Mouse (Mus musculus): ENCODE data around the gene Pcsk5. TPM values are rescaled to one million over a fixed set of nuclear protein-coding genes. Genes with fewer than 3 reads are reported as not detected.

Pcsk5 gene
- polyA plus RNA-seq, 1 experiment from 2014 or later, result 20.1 TPM

DNA sequence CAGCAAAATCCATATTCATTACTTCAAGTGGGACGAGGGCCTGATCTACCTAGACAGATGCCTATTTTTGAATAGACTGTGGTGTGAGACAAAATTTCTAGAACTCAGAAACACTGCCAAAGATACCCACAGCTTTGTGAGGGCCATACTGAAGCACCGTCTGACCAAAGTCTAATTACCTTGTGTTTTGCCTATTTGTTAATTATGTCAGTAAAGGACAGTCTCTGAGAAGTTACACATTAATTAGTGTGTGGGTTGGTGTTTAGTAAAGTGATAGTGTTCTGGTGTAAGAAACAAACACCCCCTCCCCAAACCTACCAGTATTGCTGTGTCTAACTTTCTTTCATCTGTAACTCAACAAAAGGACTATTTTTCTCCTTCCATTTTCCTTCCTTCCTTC is 266.5 kb downstream of the Pcsk5 start:
- Histone ChIP-seq H3K27ac (no peak overlapping the region), H3K27me3 (no peaks in the 10 kb centered on the region), H3K36me3 (peaks cover 18% of the 10 kb centered on the region; the same call in 1 of the 2 replicates), H3K4me3 (replicated peaks) (no peak overlapping the region), H3K4me2 (no peak overlapping the region), H3K9ac (replicated peaks) (no peak overlapping the region), H3K4me1 (replicated peaks) (no peaks in the 10 kb centered on the region), H3K9me3 (no peaks in the 10 kb centered on the region)
- ATAC-seq (ENCODE audit: insufficient number of reproducible peaks, insufficient read depth, low FRiP score, low TSS enrichment, low read depth), result no peak
- 90% methylated on average over 2 of the region's 2 CpGs for WGBS

- H3K27ac ChIP-seq, result no peak overlapping the region
- ATAC-seq (ENCODE audit: insufficient number of reproducible peaks, insufficient read depth, low FRiP score, low TSS enrichment, low read depth), result no peak
- H3K9ac ChIP-seq (replicated peaks), result no peak overlapping the region
- no peaks in the 10 kb centered on the region for H3K27me3 ChIP-seq
- peaks cover 23% of the 10 kb centered on the region; the same call in 1 of the 2 replicates for H3K36me3 ChIP-seq
- H3K4me3 ChIP-seq (replicated peaks), result no peak overlapping the region
- WGBS, result 82% methylated on average over 3 of the region's 3 CpGs
- no peaks in the 10 kb centered on the region for H3K4me1 ChIP-seq (replicated peaks)
- no peak overlapping the region for H3K4me2 ChIP-seq
- H3K9me3 ChIP-seq, result no peaks in the 10 kb centered on the region
These were observed 270.2 kb downstream of the Pcsk5 start for GRCm38 (mm10) chr19:17567264-17567663.

- WGBS, result 85% methylated on average over 4 of the region's 4 CpGs
- Histone ChIP-seq H3K4me3 (replicated peaks) (no peak overlapping the region), H3K4me1 (replicated peaks) (no peaks in the 10 kb centered on the region), H3K27me3 (no peaks in the 10 kb centered on the region), H3K9ac (replicated peaks) (no peak overlapping the region), H3K36me3 (peaks cover 16% of the 10 kb centered on the region; the same call in 1 of the 2 replicates), H3K27ac (no peak overlapping the region), H3K4me2 (no peak overlapping the region), H3K9me3 (no peaks in the 10 kb centered on the region)
- ATAC-seq (ENCODE audit: insufficient number of reproducible peaks, insufficient read depth, low FRiP score, low TSS enrichment, low read depth), result no peak
These were observed 271.3 kb downstream of the Pcsk5 start for GRCm38 (mm10) chr19:17566097-17566496.

DNA sequence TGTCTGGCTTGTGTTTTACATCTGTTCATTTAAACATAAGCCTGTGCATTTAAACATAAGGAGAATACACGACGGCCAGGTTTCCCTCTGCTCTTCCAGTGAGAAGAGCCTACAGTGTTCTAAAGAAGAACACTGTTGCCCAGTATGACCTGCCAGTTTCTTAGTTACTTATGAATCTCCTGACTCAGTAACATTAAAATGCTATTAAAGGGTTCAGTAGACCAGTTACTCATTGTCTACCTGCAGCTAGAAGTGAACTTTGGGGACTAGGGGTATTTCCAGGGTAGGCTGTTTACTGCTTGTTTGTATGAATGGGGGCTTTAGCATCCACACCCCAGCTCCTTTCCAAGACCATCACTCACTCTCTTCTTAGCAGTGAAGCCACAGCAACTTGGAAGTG is 278.7 kb downstream of the Pcsk5 start:
- Histone ChIP-seq H3K4me3 (replicated peaks) (no peak overlapping the region), H3K9ac (replicated peaks) (no peak overlapping the region), H3K4me1 (replicated peaks) (no peaks in the 10 kb centered on the region), H3K27ac (no peak overlapping the region), H3K4me2 (no peak overlapping the region), H3K9me3 (no peaks in the 10 kb centered on the region), H3K27me3 (no peaks in the 10 kb centered on the region), H3K36me3 (peaks cover 4% of the 10 kb centered on the region)
- ATAC-seq (ENCODE audit: insufficient number of reproducible peaks, insufficient read depth, low FRiP score, low TSS enrichment, low read depth), result no peak
- 82% methylated on average over 2 of the region's 2 CpGs for WGBS

GRCm38 (mm10) chr19:17555159-17555558 is 282.3 kb downstream of the Pcsk5 start:
- no peaks in the 10 kb centered on the region for H3K9me3 ChIP-seq
- no peak overlapping the region for H3K4me2 ChIP-seq
- ATAC-seq (ENCODE audit: insufficient number of reproducible peaks, insufficient read depth, low FRiP score, low TSS enrichment, low read depth), result no peak
- H3K9ac ChIP-seq (replicated peaks), result no peak overlapping the region
- H3K27me3 ChIP-seq, result no peaks in the 10 kb centered on the region
- WGBS, result 93% methylated on average over 7 of the region's 7 CpGs
- no peaks in the 10 kb centered on the region; the same call in 1 of the 2 replicates for H3K4me1 ChIP-seq (replicated peaks)
- H3K27ac ChIP-seq, result no peak overlapping the region
- H3K4me3 ChIP-seq (replicated peaks), result no peak overlapping the region
- H3K36me3 ChIP-seq, result no peaks in the 10 kb centered on the region; the same call in 1 of the 2 replicates

DNA sequence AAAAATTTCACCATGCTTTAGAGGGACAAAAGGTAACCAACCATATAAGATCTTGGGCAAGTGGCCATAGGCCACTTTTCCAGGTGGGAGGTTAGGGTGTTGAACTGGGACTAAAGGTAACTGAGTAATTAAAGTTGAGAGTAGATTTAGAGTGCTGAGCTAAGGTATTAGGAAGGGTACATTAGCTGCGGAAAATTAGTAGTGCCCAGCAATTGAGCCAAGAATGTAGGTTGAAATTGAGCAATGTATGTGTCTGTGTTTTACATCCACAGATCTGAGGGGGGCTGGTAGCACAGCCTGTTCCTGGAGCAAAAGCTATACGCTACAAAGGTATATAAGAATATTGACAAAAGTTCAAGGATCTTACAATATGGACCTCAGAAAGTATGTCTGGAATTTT is 282.9 kb downstream of the Pcsk5 start:
- Histone ChIP-seq H3K27ac (no peak overlapping the region), H3K27me3 (no peaks in the 10 kb centered on the region), H3K4me2 (no peak overlapping the region), H3K36me3 (no peaks in the 10 kb centered on the region), H3K4me3 (replicated peaks) (no peak overlapping the region), H3K4me1 (replicated peaks) (no peaks in the 10 kb centered on the region; the same call in 1 of the 2 replicates), H3K9me3 (no peaks in the 10 kb centered on the region), H3K9ac (replicated peaks) (no peak overlapping the region)
- 88% methylated on average over 2 of the region's 2 CpGs for WGBS
- ATAC-seq (ENCODE audit: insufficient number of reproducible peaks, insufficient read depth, low FRiP score, low TSS enrichment, low read depth), result no peak

DNA sequence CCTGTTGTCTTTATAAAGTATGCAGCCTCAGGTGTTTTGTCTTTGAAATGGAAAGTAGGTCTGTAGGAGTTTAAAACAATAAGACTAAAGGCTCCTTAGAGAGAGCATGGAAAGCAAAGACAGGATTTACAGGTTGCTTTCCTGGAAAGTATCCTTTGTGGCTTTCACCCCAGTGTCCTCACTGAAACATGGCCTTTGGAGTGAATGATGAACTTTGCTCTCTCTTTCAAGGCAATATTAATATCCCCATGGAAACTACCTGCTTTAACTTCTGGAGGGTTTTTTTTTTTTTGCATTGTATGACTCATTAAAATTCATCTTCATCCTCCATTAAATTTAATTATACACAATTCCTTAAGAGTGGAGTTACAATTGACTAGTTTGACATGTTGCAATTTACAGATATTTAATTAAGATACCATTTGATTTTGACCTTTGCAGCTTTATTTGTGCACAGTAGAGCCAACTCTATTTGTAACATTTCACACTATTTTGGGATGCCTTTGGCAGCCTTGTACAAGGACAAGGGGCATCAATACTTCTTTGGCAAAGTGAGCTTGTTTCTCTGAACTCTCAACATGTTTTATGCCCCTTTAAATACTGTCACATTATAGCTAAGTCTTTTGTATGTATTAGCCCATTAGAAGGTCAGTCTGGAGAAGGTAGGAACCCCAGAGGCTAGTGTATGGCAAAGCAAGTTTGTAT is 283.9 kb downstream of the Pcsk5 start:
- Histone ChIP-seq H3K9me3 (no peaks in the 10 kb centered on the region), H3K4me2 (no peak overlapping the region), H3K4me3 (replicated peaks) (no peak overlapping the region), H3K9ac (replicated peaks) (no peak overlapping the region), H3K27ac (no peak overlapping the region), H3K4me1 (replicated peaks) (no peaks in the 10 kb centered on the region; the same call in 1 of the 2 replicates), H3K27me3 (no peaks in the 10 kb centered on the region), H3K36me3 (no peaks in the 10 kb centered on the region)
- no peak for ATAC-seq (ENCODE audit: insufficient number of reproducible peaks, insufficient read depth, low FRiP score, low TSS enrichment, low read depth)

DNA sequence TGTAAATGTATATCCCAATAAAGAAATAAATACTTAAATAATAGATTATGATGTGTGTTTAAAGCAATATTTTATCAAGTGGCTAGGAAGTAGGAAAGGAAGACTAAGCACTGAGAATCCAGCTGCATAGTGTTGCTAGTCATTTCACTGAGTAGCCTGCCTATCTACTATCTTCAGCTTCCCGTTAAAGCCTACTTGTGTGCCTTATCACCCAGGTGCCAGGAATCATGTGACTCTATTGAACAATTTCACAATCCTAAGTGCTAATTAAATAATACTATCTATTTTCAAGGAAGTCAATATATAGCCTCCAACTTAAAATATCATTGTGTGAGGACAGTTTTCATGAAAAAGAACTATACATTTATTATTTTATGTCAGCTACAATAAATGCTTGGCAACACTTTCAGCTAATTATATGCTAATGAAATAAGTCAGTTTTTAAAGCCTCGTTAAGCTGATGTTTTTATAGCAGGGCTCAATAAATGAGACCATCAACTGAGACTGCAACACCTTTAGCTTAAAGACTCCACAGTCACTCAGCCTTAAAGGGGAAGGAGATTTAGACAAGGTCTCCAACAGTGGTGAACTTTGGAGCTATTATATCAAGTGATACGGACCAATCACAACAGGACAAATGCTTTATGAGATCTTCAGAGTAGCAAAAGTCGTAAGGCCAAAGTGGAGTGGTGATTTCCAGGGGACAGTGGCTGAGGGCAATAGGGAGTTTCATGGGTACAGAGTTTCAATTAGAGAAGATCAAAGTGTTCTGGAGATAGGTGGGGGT is 308.5 kb downstream of the Pcsk5 start:
- no peaks in the 10 kb centered on the region for H3K27me3 ChIP-seq
- H3K9ac ChIP-seq (replicated peaks), result no peak overlapping the region
- no peak overlapping the region for H3K4me3 ChIP-seq (replicated peaks)
- H3K4me2 ChIP-seq, result no peak overlapping the region
- WGBS, result 37% methylated on average over 4 of the region's 4 CpGs
- H3K36me3 ChIP-seq, result no peaks in the 10 kb centered on the region
- no peaks in the 10 kb centered on the region for H3K9me3 ChIP-seq
- no peaks in the 10 kb centered on the region for H3K4me1 ChIP-seq (replicated peaks)
- ATAC-seq (ENCODE audit: insufficient number of reproducible peaks, insufficient read depth, low FRiP score, low TSS enrichment, low read depth), result no peak
- no peak overlapping the region for H3K27ac ChIP-seq

GRCm38 (mm10) chr19:17525558-17525957 is 311.9 kb downstream of the Pcsk5 start:
- Histone ChIP-seq H3K4me3 (replicated peaks) (no peak overlapping the region), H3K9ac (replicated peaks) (no peak overlapping the region), H3K4me1 (replicated peaks) (no peaks in the 10 kb centered on the region), H3K27me3 (no peaks in the 10 kb centered on the region), H3K36me3 (no peaks in the 10 kb centered on the region), H3K27ac (no peak overlapping the region), H3K9me3 (no peaks in the 10 kb centered on the region), H3K4me2 (no peak overlapping the region)
- WGBS, result 85% methylated on average over 1 of the region's 1 CpGs
- no peak for ATAC-seq (ENCODE audit: insufficient number of reproducible peaks, insufficient read depth, low FRiP score, low TSS enrichment, low read depth)

DNA sequence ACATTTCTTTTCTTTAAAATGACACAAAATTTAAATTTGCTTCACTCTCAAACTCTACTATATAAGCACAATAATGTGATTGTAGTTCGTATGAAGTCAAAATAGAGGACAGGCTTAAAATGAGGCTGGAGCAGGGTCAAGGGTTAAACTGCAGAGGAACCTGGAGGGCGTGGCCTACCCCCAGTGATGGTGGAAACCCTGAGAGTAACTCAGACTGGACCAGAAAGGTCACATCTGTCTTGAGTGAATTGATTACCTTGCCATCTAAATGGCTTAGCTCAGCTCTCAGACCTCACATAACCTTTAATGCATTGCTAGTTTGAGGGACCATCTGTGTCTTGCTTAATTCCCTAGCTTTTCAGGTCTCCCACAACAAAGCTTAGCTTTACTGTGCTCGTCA is 323.0 kb downstream of the Pcsk5 start:
- no peaks in the 10 kb centered on the region for H3K36me3 ChIP-seq
- H3K27me3 ChIP-seq, result no peaks in the 10 kb centered on the region
- no peak overlapping the region for H3K4me2 ChIP-seq
- no peak overlapping the region for H3K4me3 ChIP-seq (replicated peaks)
- H3K9ac ChIP-seq (replicated peaks), result no peak overlapping the region
- H3K9me3 ChIP-seq, result no peaks in the 10 kb centered on the region
- no peak for ATAC-seq (ENCODE audit: insufficient number of reproducible peaks, insufficient read depth, low FRiP score, low TSS enrichment, low read depth)
- H3K4me1 ChIP-seq (replicated peaks), result no peaks in the 10 kb centered on the region
- no peak overlapping the region for H3K27ac ChIP-seq
- WGBS, result 34% methylated on average over 3 of the region's 3 CpGs

- no peaks in the 10 kb centered on the region for H3K4me1 ChIP-seq (replicated peaks)
- H3K9ac ChIP-seq (replicated peaks), result no peak overlapping the region
- no peak overlapping the region for H3K4me3 ChIP-seq (replicated peaks)
- H3K27me3 ChIP-seq, result no peaks in the 10 kb centered on the region
- WGBS, result 72% methylated on average over 5 of the region's 5 CpGs
- no peaks in the 10 kb centered on the region for H3K36me3 ChIP-seq
- H3K27ac ChIP-seq, result no peak overlapping the region
- ATAC-seq (ENCODE audit: insufficient number of reproducible peaks, insufficient read depth, low FRiP score, low TSS enrichment, low read depth), result no peak
- no peaks in the 10 kb centered on the region for H3K9me3 ChIP-seq
- no peak overlapping the region for H3K4me2 ChIP-seq
These were observed 326.1 kb downstream of the Pcsk5 start for GRCm38 (mm10) chr19:17511283-17511682.
